Mouse (Mus musculus) mouse embryonic stem cell (cell line): ENCODE data around the gene Kcnh1.

Experiments
- in situ Hi-C, 2 experiments: fragments of 300-500 bp; cut with MboI; formaldehyde crosslinking; loops; 1 replicate in 1 of 2; 3 replicates in 1 of 2; pipeline ENCODE4 v1.14.3; 2019 to 2020; ENCODE audit warnings: low sequenced_read_pairs in 2 of 2, low pct_unique_long_range_greater_than_20kb in 1 of 2, mixed read lengths in 1 of 2; ENCODE audit not compliant: unreplicated experiment in 1 of 2

Gene Kcnh1

GRCm38 (mm10) chr1:192307055-192307454 lies 116.5 kb downstream of the Kcnh1 start:
- in situ Hi-C loops: no loop called here

GRCm38 (mm10) chr1:192311298-192311697 lies 120.7 kb downstream of the Kcnh1 start:
- in situ Hi-C loops: no loop called here

GRCm38 (mm10) chr1:192311851-192312438 lies 121.4 kb downstream of the Kcnh1 start:
- in situ Hi-C loops: no loop called here

- in situ Hi-C loops: no loop called here
Observed at GRCm38 (mm10) chr1:192312446-192312845, 121.9 kb downstream of the Kcnh1 start.

GRCm38 (mm10) chr1:192312998-192313397 lies 122.4 kb downstream of the Kcnh1 start:
- in situ Hi-C loops: no loop called here

GRCm38 (mm10) chr1:192313571-192313972 lies 123.0 kb downstream of the Kcnh1 start:
- in situ Hi-C loops: no loop called here

GRCm38 (mm10) chr1:192314044-192314443 lies 123.5 kb downstream of the Kcnh1 start:
- in situ Hi-C loops: no loop called here

GRCm38 (mm10) chr1:192315392-192316070 lies 125.0 kb downstream of the Kcnh1 start:
- in situ Hi-C loops: no loop called here

GRCm38 (mm10) chr1:192324223-192324622 lies 133.6 kb downstream of the Kcnh1 start:
- in situ Hi-C loops: no loop called here

GRCm38 (mm10) chr1:192327052-192327451 lies 136.5 kb downstream of the Kcnh1 start:
- in situ Hi-C loops: no loop called here

- in situ Hi-C loops: no loop called here
Observed at GRCm38 (mm10) chr1:192331207-192331606, 140.6 kb downstream of the Kcnh1 start.

- in situ Hi-C loops: no loop called here
Observed at GRCm38 (mm10) chr1:192336029-192336428, 145.5 kb downstream of the Kcnh1 start.

- in situ Hi-C loops: no loop called here
Observed at GRCm38 (mm10) chr1:192339361-192340077, 148.9 kb downstream of the Kcnh1 start.

GRCm38 (mm10) chr1:192341774-192342173 lies 151.2 kb downstream of the Kcnh1 start:
- in situ Hi-C loops: no loop called here

GRCm38 (mm10) chr1:192343996-192344395 lies 153.4 kb downstream of the Kcnh1 start:
- in situ Hi-C loops: no loop called here

GRCm38 (mm10) chr1:192347327-192347726 lies 156.8 kb downstream of the Kcnh1 start:
- in situ Hi-C loops: no loop called here

- in situ Hi-C loops: no loop called here
Observed at GRCm38 (mm10) chr1:192356231-192356630, 165.7 kb downstream of the Kcnh1 start.

- in situ Hi-C loops: no loop called here
Observed at GRCm38 (mm10) chr1:192359212-192359611, 168.6 kb downstream of the Kcnh1 start.

- in situ Hi-C loops: no loop called here
Observed at GRCm38 (mm10) chr1:192368336-192368735, 177.8 kb downstream of the Kcnh1 start.
